Mouse (Mus musculus) CH12.LX (cell line): ENCODE measurements around the gene Atl3. TPM values are rescaled to one million over a fixed set of nuclear protein-coding genes. Genes with fewer than 3 reads are reported as not detected.

Experiments used
- DNase-seq: peaks from one replicate; pipeline ENCODE4 v3.0.0-alpha.2; 2013; ENCODE audit errors: extremely low read depth
- H3K27ac ChIP-seq: 2 replicates; pipeline ENCODE4 v1.5.1; 2012; ENCODE audit warnings: low read depth, mild to moderate bottlenecking, control low read depth, moderate library complexity; ENCODE audit not compliant: insufficient read depth
- H3K27me3 ChIP-seq: replicated peaks from 2 replicates; pipeline ENCODE3; 2012; ENCODE audit warnings: inconsistent platforms
- H3K36me3 ChIP-seq, 2 experiments: replicated peaks in 1 of 2; 2 replicates each; pipeline versions ENCODE3 to v1.6.1; 2012; ENCODE audit warnings: inconsistent platforms in 1 of 2, low read length in 1 of 2, mild to moderate bottlenecking in 1 of 2, mixed read lengths in 1 of 2, moderate library complexity in 1 of 2; ENCODE audit not compliant: control insufficient read depth in 1 of 2, insufficient read depth in 1 of 2
- H3K4me1 ChIP-seq, 2 experiments: 2 replicates each; pipeline ENCODE4 v1.6.1; 2012; ENCODE audit warnings: inconsistent platforms in 1 of 2, moderate library complexity in 1 of 2; ENCODE audit not compliant: insufficient read depth in 2 of 2, control insufficient read depth in 1 of 2
- H3K4me2 ChIP-seq: 2 replicates; pipeline ENCODE4 v1.6.1; 2012; ENCODE audit warnings: low read depth, mild to moderate bottlenecking, control low read depth; ENCODE audit not compliant: poor library complexity, insufficient read depth, severe bottlenecking
- H3K4me3 ChIP-seq, 3 experiments: fragments of 150-350 bp in 1 of 3; sonication (generic) in 1 of 3; replicated peaks in 1 of 3; 2 replicates each; pipeline versions ENCODE3 to v1.5.1; 2011 to 2012; ENCODE audit warnings: low read depth in 2 of 3, low read length in 2 of 3, mild to moderate bottlenecking in 2 of 3, moderate library complexity in 2 of 3, control low read depth in 1 of 3, improper control_type of control experiment in 1 of 3, inconsistent platforms in 1 of 3, mixed read lengths in 1 of 3; ENCODE audit not compliant: poor library complexity in 1 of 3
- H3K79me2 ChIP-seq: replicated peaks from 2 replicates; pipeline ENCODE4 v1.6.1; 2012; ENCODE audit warnings: mild to moderate bottlenecking, moderate library complexity; ENCODE audit not compliant: control insufficient read depth, poor library complexity, insufficient read depth, severe bottlenecking; ENCODE audit errors: extremely low read depth
- H3K9ac ChIP-seq: 2 replicates; pipeline ENCODE4 v1.6.1; 2012; ENCODE audit warnings: low read depth, mild to moderate bottlenecking, control low read depth, moderate library complexity; ENCODE audit not compliant: insufficient read depth
- H3K9me3 ChIP-seq: replicated peaks from 2 replicates; pipeline ENCODE3; 2012; ENCODE audit warnings: low read length, inconsistent platforms, mixed read lengths
- CHD1 ChIP-seq: IDR thresholded peaks from 2 replicates; pipeline ENCODE4 v1.6.1; 2012; ENCODE audit warnings: low read depth, low read length, improper control_type of control experiment, inconsistent platforms
- CHD2 ChIP-seq: IDR thresholded peaks from 2 replicates; pipeline ENCODE4 v1.6.1; 2011; ENCODE audit warnings: low read length, improper control_type of control experiment
- CTCF ChIP-seq, 2 experiments: IDR thresholded peaks in 1 of 2; conservative IDR thresholded peaks in 1 of 2; 2 replicates each; pipeline ENCODE4 v1.5.1; 2011 to 2012; ENCODE audit warnings: low read depth in 2 of 2, low read length in 2 of 2, improper control_type of control experiment in 1 of 2, inconsistent platforms in 1 of 2, mild to moderate bottlenecking in 1 of 2, moderate library complexity in 1 of 2
- ELF1 ChIP-seq: IDR thresholded peaks from 2 replicates; pipeline ENCODE4 v1.6.1; 2014; ENCODE audit warnings: low read depth, mild to moderate bottlenecking, inconsistent platforms, low read length, improper control_type of control experiment
- ETS1 ChIP-seq: conservative IDR thresholded peaks from 2 replicates; pipeline ENCODE4 v1.6.1; 2012; ENCODE audit warnings: low read depth, mild to moderate bottlenecking, inconsistent platforms, low read length, improper control_type of control experiment, moderate library complexity
- JUN ChIP-seq: IDR thresholded peaks from 2 replicates; pipeline ENCODE4 v1.6.1; 2011; ENCODE audit warnings: low read depth, mild to moderate bottlenecking, low read length, improper control_type of control experiment, moderate library complexity; ENCODE audit not compliant: insufficient read depth
- MAFK ChIP-seq: IDR thresholded peaks from 2 replicates; pipeline ENCODE4 v1.6.1; 2011; ENCODE audit warnings: low read length, improper control_type of control experiment; ENCODE audit not compliant: insufficient replicate concordance
- PAX5 ChIP-seq: IDR thresholded peaks from 2 replicates; pipeline ENCODE4 v1.6.1; 2012; ENCODE audit warnings: low read length, inconsistent platforms, mixed read lengths
- POLR2AphosphoS2 ChIP-seq: IDR thresholded peaks from 2 replicates; pipeline ENCODE4 v1.6.1; 2011; ENCODE audit warnings: low read depth, low read length, improper control_type of control experiment
- RCOR1 ChIP-seq: conservative IDR thresholded peaks from 2 replicates; pipeline ENCODE4 v1.6.1; 2012; ENCODE audit warnings: low read depth, mild to moderate bottlenecking, inconsistent platforms, low read length, improper control_type of control experiment
- SIN3A ChIP-seq: IDR thresholded peaks from 2 replicates; pipeline ENCODE4 v1.6.1; 2012; ENCODE audit warnings: low read length, improper control_type of control experiment, inconsistent platforms
- SMC3 ChIP-seq: IDR thresholded peaks from 2 replicates; pipeline ENCODE4 v1.6.1; 2011; ENCODE audit warnings: low read depth, low read length, improper control_type of control experiment
- TCF12 ChIP-seq: IDR thresholded peaks from 2 replicates; pipeline ENCODE4 v1.6.1; 2014; ENCODE audit warnings: low read depth, mild to moderate bottlenecking, inconsistent platforms, low read length, improper control_type of control experiment
- UBTF ChIP-seq: IDR thresholded peaks from 2 replicates; pipeline ENCODE4 v1.6.1; 2012; ENCODE audit warnings: low read depth, mild to moderate bottlenecking, inconsistent platforms, low read length, improper control_type of control experiment, moderate library complexity
- USF2 ChIP-seq: conservative IDR thresholded peaks from 2 replicates; pipeline ENCODE4 v1.6.1; 2011; ENCODE audit warnings: low read depth, low read length, improper control_type of control experiment
- ZNF384 ChIP-seq: IDR thresholded peaks from 2 replicates; pipeline ENCODE4 v1.6.1; 2012; ENCODE audit warnings: low read depth, low read length, improper control_type of control experiment, inconsistent platforms
- dilution Hi-C: fragments of 300-500 bp; cut with MboI; formaldehyde crosslinking; loops from 2 replicates; pipeline ENCODE4 v1.14.3; 2020; ENCODE audit warnings: low sequenced_read_pairs; ENCODE audit not compliant: extremely low pct_unique_long_range_greater_than_20kb, extremely low pct_ligation_motif_present
- in situ Hi-C: fragments of 300-500 bp; cut with MboI; formaldehyde crosslinking; loops from 3 replicates; pipeline ENCODE4 v1.14.3; 2019; ENCODE audit warnings: low sequenced_read_pairs, low pct_ligation_motif_present, low pct_unique_long_range_greater_than_20kb, mixed read lengths
- polyA plus RNA-seq: library from polyadenylated mRNA; unstranded; fragments of >175 nt; gene quantifications from 2 replicates; pipeline ENCODE4 v1.2.1, GENCODE M21; 2012; ENCODE audit warnings: low read depth; ENCODE audit not compliant: insufficient read length
- total RNA-seq, 2 experiments: library from RNA; depleted of rRNA; stranded (reverse); fragments of 300-350 nt in 1 of 2; fragments of >200 nt in 1 of 2; gene quantifications; 2 replicates each; pipeline ENCODE4 v1.2.3; 2012 to 2014

Gene Atl3
- total and polyA plus RNA-seq, 3 experiments: 9.2 to 17.5 (median 14.3) TPM

- dilution Hi-C loops (no loop called here), in situ Hi-C loops (no loop called here)
- Histone ChIP-seq H3K9me3 (no peaks in the 10 kb centered on the region), H3K4me1 (peaks cover 0 to 39% of the 10 kb centered on the region in 2 experiments; a peak in 2 of 4 replicates), H3K4me2 (peak overlapping the region; percentile 98), H3K27ac (no peak overlapping the region), H3K36me3 (peaks cover 0 to 17% of the 10 kb centered on the region in 2 experiments)
- TF ChIP-seq POLR2AphosphoS2 (no peak), ZNF384 (no peak), TCF12 (no peak), MAFK (no peak), ETS1 (no peak), RCOR1 (no peak), CTCF (conservative IDR thresholded peaks at IDR 0.05 in 1 of 2, IDR thresholded peaks at IDR 0.05 in 1 of 2; ENCODE audit: low read depth in 2 of 2, low read length in 2 of 2) (no peak)
- TF ChIP-seq, all 38 proteins: peak for 0
- peak overlapping the region; percentile 97 for H3K9ac ChIP-seq
- peak overlapping the region; percentile 48 to 88 (median 73) for H3K4me3 ChIP-seq
- H3K27me3 ChIP-seq: no peaks in the 10 kb centered on the region
- H3K79me2 ChIP-seq: peaks cover 44% of the 10 kb centered on the region
- DNase-seq: no peak
These were observed 12.1 kb upstream of the Atl3 start for GRCm38 (mm10) chr19:7481541-7482265.

GRCm38 (mm10) chr19:7482266-7482598 is 11.6 kb upstream of the Atl3 start:
- Histone ChIP-seq H3K9ac (peak overlapping the region; percentile 97), H3K9me3 (no peaks in the 10 kb centered on the region), H3K27me3 (no peaks in the 10 kb centered on the region), H3K36me3 (peaks cover 0 to 14% of the 10 kb centered on the region in 2 experiments), H3K4me1 (peaks cover 0 to 42% of the 10 kb centered on the region in 2 experiments; a peak in 2 of 4 replicates), H3K79me2 (peaks cover 40% of the 10 kb centered on the region), H3K27ac (no peak overlapping the region), H3K4me3 (peak overlapping the region; percentile 73 to 97 (median 88)), H3K4me2 (peak overlapping the region; percentile 98)
- in situ Hi-C loops: no loop called here
- TF ChIP-seq UBTF: no peak
- TF ChIP-seq SMC3: no peak
- TF ChIP-seq CHD2: no peak
- TF ChIP-seq USF2: no peak
- no peak for TF ChIP-seq ELF1
- TF ChIP-seq PAX5: no peak
- TF ChIP-seq ZNF384: peak; percentile 69
- peak; percentile 46; the same call in 1 of the 2 replicates for TF ChIP-seq SIN3A
- no peak for TF ChIP-seq JUN
- TF ChIP-seq CHD1: 0 out of 2 replicates have a peak, but pooled peaks have one; percentile 24
- DNase-seq: no peak
- dilution Hi-C loops: no loop called here
